Mouse (Mus musculus) megakaryocyte, adult 5-6 weeks (primary cell): ENCODE data around the gene Rpl4. TPM values are rescaled to one million over a fixed set of nuclear protein-coding genes. Genes with fewer than 3 reads are reported as not detected.

Experiments used
- total RNA-seq, 2 experiments: library from RNA; stranded (forward) in 1 of 2; stranded (reverse) in 1 of 2; fragments of 153-499, 151-499 nt in 1 of 2; fragments of 221-1000, 200-1000 nt in 1 of 2; gene quantifications; 2 replicates each; pipeline versions ENCODE4 v1.2.3 to v1.2.4; 2015 to 2017

The Rpl4 gene
- total RNA-seq, 2 experiments from 2014 or later: 1,727 to 2,225 TPM

Other genes with a start within 250 kb of the Rpl4 start
- 0.52 and 0.96 TPM in 2 replicates for gene Smad6, start 151.3 kb upstream of the Rpl4 start, total RNA-seq (2015)
- gene Smad6, start 151.3 kb upstream of the Rpl4 start, total RNA-seq (2017): 1.3 and 1.7 TPM in 2 replicates
- not detected in 2 replicates for gene Lctl, start 56.2 kb upstream of the Rpl4 start, total RNA-seq (2015)
- gene Lctl, start 56.2 kb upstream of the Rpl4 start, total RNA-seq (2017): not detected in 2 replicates
- 22.3 and 26.7 TPM in 2 replicates for gene Zwilch, start 271 bp upstream of the Rpl4 start, total RNA-seq (2015)
- gene Zwilch, start 271 bp upstream of the Rpl4 start, total RNA-seq (2017): 76.4 and 109 TPM in 2 replicates
- gene Snapc5, start 5.9 kb downstream of the Rpl4 start, total RNA-seq (2015): 25.6 and 31.7 TPM in 2 replicates
- 70.1 and 76.7 TPM in 2 replicates for gene Snapc5, start 5.9 kb downstream of the Rpl4 start, total RNA-seq (2017)
- gene Uchl4, start 61.8 kb downstream of the Rpl4 start, total RNA-seq (2015): 0.34 TPM in 1 of 2 replicates, not detected in the other
- gene Uchl4, start 61.8 kb downstream of the Rpl4 start, total RNA-seq (2017): 0.16 and 0.48 TPM in 2 replicates
- 79.7 and 92.9 TPM in 2 replicates for gene Map2k1, start 80.3 kb downstream of the Rpl4 start, total RNA-seq (2015)
- 114 and 117 TPM in 2 replicates for gene Map2k1, start 80.3 kb downstream of the Rpl4 start, total RNA-seq (2017)
- gene Tipin, start 108.2 kb downstream of the Rpl4 start, total RNA-seq (2015): 132 and 155 TPM in 2 replicates
- gene Tipin, start 108.2 kb downstream of the Rpl4 start, total RNA-seq (2017): 163 and 193 TPM in 2 replicates
- gene Dis3l, start 167.9 kb downstream of the Rpl4 start, total RNA-seq (2015): 10.7 and 15.0 TPM in 2 replicates
- gene Dis3l, start 167.9 kb downstream of the Rpl4 start, total RNA-seq (2017): 21.9 and 23.4 TPM in 2 replicates
- 0.04 TPM in 1 of 2 replicates, not detected in the other for gene Megf11, start 212.3 kb downstream of the Rpl4 start, total RNA-seq (2015)
- 0.04 TPM in 1 of 2 replicates, not detected in the other for gene Megf11, start 212.3 kb downstream of the Rpl4 start, total RNA-seq (2017)